Mouse (Mus musculus) activated CD4-positive, CD25-positive, alpha-beta regulatory T cell (primary cell): Measurements from ENCODE around the gene Cebpzos. TPM values are rescaled to one million over a fixed set of nuclear protein-coding genes. Genes with fewer than 3 reads are reported as not detected.

Experiments
- polyA plus RNA-seq, 2 experiments: library from polyadenylated mRNA; unstranded; fragments of 100-300 nt; shearing (Covaris generic); gene quantifications; one replicate each; pipeline ENCODE4 v1.2.1; 2017

Gene Cebpzos
- polyA plus RNA-seq: 10 to 100 TPM; 56.2 to 58.2 TPM

GRCm38 (mm10) chr17:78916369-78916813 is at the start of gene Cebpzos:
Gene Cebpzos (plus strand): TSS chr17:78916500.

GRCm38 (mm10) chr17:78882401-78883112 is 33.7 kb upstream of the Cebpzos start, which contains the start of gene Eif2ak2:
Gene Eif2ak2 (minus strand): TSS chr17:78882573.

GRCm38 (mm10) chr17:78906892-78907291 is 9.4 kb upstream of the Cebpzos start, which contains the start of gene Sult6b1:
Gene Sult6b1 (minus strand): TSS chr17:78906992.

GRCm38 (mm10) chr17:78936466-78937228 is 20.3 kb downstream of the Cebpzos start, which contains the start of the genes Cebpz and Ndufaf7:
Gene Cebpz (minus strand): TSS chr17:78937066.
Gene Ndufaf7 (plus strand): TSS chr17:78937136.

Other genes starting within 250 kb of the Cebpzos start
- gene Strn, start 179.3 kb upstream of the Cebpzos start, polyA plus RNA-seq: 10 to 100 TPM in 1 of 2 experiments, 1 to 10 TPM in 1; 8.7 to 16.2 TPM
- 10 to 100 TPM; 13.2 to 21.5 TPM for gene Heatr5b, start 81.1 kb upstream of the Cebpzos start, polyA plus RNA-seq
- gene Gpatch11, start 80.9 kb upstream of the Cebpzos start, polyA plus RNA-seq: 10 to 100 TPM; 78.5 to 87.0 TPM
- gene Eif2ak2, start 33.9 kb upstream of the Cebpzos start, polyA plus RNA-seq: 10 to 100 TPM; 10.0 to 31.3 TPM
- gene Sult6b1, start 9.5 kb upstream of the Cebpzos start, polyA plus RNA-seq: 1 to 10 TPM in 1 of 2 experiments, not detected in 1; 1.5 TPM
- 100 to 1,000 TPM in 1 of 2 experiments, 10 to 100 TPM in 1; 65.6 to 103 TPM for gene Cebpz, start 20.6 kb downstream of the Cebpzos start, polyA plus RNA-seq
- 10 to 100 TPM; 43.9 to 51.6 TPM for gene Ndufaf7, start 20.6 kb downstream of the Cebpzos start, polyA plus RNA-seq
- 10 to 100 TPM; 11.1 to 13.1 TPM for gene Prkd3, start 104.3 kb downstream of the Cebpzos start, polyA plus RNA-seq
- 1 to 10 TPM; 1.0 to 1.6 TPM for gene Qpct, start 135.4 kb downstream of the Cebpzos start, polyA plus RNA-seq